Mouse (Mus musculus): ENCODE results near the gene Parva.

DNA sequence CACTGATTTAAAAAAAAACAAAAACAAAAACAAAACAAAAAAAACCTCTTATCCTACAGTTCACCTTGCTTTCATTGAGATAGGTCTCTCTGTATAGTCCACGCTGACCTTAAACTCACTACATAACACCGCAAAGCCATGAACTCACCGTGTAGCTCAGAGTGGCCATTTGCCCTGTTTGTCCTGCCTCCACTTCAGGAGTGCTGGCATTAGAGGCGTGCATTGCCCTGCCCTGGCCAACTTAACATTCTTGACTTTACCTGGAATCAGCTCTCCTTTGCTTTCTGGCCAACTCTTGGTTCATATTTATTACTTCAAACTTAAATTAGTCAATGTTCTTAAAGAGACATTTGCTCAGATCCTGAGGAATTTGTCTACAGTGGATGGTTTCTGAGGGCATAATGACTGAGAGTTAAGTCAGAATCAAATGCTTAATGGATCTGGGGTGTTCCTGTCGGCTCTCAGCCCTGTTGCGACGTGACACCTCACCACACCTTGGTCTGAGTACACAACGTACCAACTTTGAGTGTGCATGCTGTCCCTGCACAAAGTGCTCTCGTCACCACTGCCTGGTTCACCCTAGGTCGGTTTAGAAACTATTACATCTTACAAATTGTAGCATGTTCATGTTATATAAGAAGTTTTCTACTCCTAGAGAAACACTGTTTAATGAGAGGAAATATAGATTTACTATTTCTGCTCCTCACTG, 207.4 kb downstream of the Parva start:
- TF ChIP-seq CTCF (IDR thresholded peaks at IDR 0.05; ENCODE audit: borderline replicate concordance, insufficient read depth, low read length) (no peak), POLR2A (IDR thresholded peaks at IDR 0.05; ENCODE audit: low read depth, low read length) (no peak)

All from embryonic fibroblast, embryonic 13.5 days (primary cell).